Mouse (Mus musculus): Measurements from ENCODE around the gene Pard3b.

GRCm38 (mm10) chr1:62076171-62076570 is 437.5 kb downstream of the Pard3b start:
- TF ChIP-seq CTCF (IDR thresholded peaks at IDR 0.05; ENCODE audit: low read depth) (no peak), EP300 (IDR thresholded peaks at IDR 0.05; ENCODE audit: low read depth) (no peak)
